Mouse (Mus musculus): ENCODE measurements around the gene Igsf8.
"Not testable (repeated sequence)": the region's sequence is repeated elsewhere in the genome, so short reads cannot be mapped to it uniquely, and the experiment has no call there.

The Igsf8 gene

DNA sequence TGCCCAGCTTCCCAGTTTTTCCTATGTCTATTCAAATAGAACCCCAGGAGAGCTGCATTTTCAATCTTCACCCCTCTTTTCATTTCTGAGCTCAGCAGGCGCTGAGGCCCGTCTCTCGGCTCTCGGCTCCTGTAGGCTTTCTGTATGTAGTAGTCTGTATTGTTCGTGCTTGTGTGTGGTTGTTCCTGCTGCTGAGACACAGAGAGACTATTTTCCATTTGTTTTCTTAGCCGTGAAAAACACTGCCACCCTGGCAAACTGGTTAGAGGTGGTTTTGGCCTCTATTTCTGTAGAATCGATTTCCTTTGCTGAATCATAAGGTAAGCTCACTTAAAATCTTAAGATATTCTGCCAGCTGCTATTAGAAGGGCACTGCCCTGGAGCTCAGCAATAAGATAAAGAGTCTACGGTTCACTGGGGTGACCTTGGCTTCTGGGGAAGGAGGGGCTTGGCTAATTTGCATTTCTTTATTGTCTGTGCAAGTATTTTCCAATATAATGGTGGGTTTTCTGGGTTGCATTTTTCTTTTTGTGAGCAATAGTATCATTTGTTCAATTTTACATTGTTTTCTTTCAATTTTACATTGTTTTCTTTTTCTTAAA, at the start of gene Igsf8:
Igsf8 (plus strand) TSS at position 165 of the 602 bp plus-strand sequence.
- no peak for DNase-seq (ENCODE audit: extremely low read depth, low read depth)

DNA sequence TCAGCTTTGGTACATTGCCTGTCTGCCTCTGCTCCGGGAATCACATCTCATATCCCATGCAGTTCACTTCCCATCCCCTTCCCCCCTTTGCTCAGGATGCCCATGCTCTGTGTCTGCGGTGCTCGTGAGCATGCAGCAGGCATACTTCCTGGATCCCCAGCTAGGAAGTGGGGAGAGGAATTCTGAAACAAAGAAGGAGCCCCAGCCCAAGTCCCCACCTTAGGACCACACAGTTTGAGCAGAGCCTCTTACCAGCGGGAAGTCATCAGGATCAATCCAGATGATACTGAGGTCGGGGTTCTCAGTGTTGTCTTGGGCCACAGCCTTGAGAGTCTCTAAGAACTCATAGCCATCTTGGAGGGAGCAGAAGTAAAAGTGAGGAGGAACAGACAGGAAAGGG, 48.7 kb upstream of the Igsf8 start:
- DNase-seq (ENCODE audit: extremely low read depth, low read depth): no peak

DNA sequence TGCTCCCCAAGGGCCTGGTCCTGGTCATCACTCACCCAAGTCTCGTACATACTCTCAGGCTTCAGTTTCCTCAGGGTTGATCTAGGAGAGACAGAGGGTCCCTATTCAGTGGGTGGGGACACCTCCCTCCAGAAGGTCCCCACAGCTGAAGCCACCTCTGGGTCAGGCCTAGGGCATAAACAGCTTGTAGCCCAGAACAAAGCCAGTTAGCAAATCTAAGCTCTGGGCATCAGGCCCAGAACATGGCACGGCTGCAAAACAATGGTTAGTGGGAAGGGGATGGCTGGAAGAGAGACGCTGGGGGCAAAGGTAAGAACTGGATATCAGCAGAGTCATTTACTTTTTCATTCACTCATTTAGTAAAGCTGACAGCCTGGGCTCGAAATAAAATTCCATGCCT, 47.7 kb upstream of the Igsf8 start:
- no peak for DNase-seq (ENCODE audit: extremely low read depth, low read depth)

DNA sequence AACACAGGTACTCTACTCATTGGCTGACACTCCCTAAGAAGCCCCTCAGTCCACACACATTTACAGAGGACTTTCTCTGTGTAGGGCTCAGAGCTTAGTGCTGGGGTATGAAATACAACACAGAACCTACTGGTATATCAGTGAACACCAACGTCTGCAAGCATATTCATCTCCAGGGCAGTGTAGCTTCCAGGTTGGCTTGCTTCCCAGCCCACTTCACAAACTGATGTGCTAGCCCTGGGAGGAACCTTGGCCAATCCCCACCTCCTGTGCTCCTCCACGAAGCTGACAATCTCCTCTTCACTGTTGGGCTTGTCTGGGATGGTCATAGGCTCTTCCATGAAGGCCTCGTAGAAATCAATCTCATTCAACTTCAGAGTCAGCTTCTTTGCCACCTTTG, 46.7 kb upstream of the Igsf8 start:
- DNase-seq (ENCODE audit: extremely low read depth, low read depth): no peak

DNA sequence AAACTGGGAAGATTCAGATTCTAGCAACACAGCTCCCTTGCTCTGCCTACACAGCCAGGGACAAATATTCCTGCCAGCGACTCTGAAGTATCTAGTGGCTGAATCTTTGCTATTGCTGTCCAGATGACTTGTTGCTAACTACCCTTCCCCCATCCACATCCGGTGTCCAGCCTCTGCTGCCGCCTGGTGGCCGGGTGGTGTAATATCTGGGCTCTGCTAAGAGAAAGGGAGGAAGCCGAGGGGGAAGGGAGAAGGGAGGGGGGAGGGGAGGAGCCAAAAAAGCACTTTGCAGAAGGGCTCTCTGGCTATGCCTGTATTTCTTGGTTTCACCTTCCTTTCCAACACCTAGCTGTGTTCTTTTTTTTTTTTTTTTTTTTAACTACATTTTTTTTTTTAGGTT, 44.3 kb upstream of the Igsf8 start:
- DNase-seq (ENCODE audit: extremely low read depth, low read depth): peak; percentile 75

DNA sequence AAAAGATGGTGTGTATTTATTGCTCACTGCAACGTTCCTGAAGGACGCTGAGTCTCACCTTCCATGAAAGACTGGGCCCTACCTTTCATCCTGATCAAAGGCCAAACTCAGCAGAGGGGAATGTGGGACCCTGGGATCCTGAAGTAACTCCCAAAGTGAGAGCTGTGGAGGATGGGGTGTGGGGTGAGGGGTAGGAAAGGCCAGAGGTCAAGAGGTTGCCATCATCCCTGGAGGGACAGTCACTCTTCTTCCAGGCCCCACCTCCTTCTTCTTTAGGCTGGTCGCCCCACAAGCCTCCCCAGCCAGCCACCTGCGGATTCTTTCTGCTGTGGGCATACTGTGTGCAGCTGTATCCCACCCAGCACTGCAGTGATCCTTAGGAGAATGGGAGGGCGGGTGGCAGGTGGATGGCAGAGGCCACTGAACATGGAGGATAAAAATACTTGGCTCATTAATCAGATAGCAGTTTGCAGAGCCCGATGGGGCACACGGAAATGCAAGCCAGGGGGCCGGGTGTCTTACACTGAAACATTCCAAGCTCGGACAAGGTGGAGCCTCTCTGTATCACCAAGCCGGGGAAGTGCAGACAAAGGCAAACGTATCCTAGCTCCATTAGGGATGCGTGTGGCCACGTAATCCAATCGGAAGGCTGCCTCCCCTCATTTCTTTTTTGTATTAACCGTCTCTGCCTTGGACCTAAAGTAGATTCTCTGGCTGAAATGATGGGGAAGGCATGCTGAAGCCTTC, 43.1 kb upstream of the Igsf8 start:
- no peak for DNase-seq (ENCODE audit: extremely low read depth, low read depth)

DNA sequence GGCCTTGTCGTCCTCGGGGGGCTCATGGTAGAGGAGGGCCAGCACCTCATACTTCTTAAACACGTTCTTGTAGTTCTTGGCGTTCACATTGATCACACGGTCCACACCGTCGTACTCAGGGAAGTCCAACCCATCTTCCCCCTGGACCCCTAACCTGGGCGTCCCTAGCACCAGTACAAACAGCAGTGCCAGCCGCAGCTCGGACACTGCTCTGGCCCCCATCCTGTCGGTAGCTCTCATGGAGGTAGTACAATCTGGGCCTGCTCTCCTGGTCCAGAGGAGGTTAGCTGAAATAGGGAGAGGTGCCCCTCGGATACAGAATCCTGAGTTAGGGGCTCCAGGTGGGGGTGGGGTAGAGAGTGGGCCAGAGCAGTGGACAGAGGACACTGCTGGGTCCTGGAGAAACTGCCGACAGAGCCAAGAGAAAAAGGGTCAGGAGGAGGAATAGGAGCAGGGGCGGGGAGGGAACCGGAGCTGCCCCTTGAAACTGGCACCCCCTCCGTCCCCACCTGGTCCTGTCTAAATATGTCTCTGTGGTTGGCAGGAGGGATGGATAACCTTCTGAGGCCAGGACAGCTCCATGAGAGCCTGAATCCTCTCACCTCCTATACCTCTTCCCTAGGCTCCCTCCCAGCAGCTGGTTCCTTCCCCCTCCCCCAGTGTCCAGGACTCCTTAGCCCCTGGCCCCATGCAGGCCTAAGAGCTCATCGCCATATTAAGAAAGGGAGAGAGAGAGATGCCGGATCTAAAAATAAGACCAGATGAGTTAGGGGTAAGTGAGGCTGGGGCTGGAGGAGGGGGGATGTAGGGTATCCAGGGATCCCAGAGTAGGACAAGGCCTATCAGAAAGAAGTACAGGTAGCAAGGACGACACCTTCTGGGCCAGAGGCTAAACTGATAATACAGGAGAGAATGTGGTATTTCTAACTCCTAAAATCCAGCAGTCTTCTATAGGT, 41.7 kb upstream of the Igsf8 start, which contains the start of gene Casq1:
Casq1 (minus strand) TSS at position 418 of the 956 bp plus-strand sequence.
- DNase-seq (ENCODE audit: extremely low read depth, low read depth): no peak

DNA sequence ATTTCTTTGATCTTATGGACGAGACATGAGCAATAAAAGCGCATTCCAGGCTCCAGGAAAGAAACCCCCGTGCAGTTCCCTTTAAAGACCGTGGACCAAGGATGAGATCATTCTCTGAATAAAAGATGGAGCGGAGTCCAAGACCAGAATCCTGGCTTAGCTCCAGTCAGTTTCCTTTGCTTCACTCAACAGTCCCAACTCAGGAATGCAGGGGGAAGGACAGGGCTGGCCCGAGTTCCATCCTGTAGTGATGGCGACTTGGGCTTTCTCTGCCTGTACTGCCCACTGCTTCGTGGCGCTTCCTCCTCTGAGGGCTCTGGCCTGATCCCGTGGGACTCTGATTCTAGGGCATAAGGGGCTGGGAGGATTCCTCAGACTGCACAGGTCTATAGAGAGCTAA, 41.0 kb upstream of the Igsf8 start:
- DNase-seq (ENCODE audit: extremely low read depth, low read depth): no peak

DNA sequence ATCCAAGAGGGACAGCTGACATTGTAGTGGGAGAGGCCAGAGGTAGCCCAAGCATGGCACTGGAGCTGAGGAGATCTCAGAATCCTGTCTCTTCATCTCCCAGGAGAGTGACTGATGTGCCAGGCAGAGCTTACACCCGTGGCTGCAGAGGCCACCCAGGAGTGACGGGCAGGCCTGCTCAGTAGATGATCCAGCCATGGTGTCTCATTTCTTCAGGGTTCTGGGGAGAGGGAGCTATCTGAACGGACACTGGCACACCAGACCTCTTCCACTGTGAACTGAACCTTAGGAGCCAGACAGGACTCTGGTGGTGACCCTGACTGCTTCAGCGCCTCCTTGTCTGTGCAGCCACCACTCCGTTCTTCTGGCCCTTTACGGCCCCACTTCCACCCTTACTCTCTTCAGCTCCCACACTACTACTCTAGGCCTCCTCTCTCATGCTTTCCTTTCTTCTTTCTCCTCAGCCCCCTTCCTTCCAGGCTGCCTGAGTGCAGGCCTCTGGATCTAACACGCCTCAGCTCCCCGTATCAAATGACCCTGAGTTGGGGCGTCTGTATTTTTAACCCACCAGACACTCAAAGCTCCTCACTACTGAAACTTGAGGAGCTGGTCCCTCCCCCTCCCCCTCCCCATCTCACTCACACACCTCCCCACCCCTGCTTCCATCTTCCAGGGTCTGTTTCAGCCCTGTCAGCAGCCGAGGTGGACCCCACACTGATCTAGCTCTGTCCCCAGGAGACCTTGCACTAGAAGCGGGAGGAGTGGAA, 40.0 kb upstream of the Igsf8 start:
- no peak for DNase-seq (ENCODE audit: extremely low read depth, low read depth)

DNA sequence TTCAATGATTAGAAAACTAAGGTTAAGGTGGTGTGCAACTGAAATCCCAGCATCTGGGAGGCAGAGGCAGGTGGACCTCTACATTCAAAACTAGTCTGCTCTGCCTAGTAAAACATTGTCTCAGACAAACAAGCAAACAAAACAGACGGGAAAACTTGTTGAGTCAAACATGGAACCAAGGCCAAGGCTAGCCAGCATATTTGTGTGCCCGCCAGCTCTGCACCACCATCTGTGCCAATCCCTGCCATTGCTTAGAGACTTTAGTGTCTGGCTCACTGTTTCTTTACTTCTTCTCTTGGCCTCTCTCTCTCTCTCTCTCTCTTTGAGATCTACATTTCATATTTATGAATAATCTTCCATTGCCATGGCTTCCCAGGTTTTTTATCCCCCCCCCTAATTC, 33.2 kb upstream of the Igsf8 start:
- DNase-seq (ENCODE audit: extremely low read depth, low read depth): no peak

DNA sequence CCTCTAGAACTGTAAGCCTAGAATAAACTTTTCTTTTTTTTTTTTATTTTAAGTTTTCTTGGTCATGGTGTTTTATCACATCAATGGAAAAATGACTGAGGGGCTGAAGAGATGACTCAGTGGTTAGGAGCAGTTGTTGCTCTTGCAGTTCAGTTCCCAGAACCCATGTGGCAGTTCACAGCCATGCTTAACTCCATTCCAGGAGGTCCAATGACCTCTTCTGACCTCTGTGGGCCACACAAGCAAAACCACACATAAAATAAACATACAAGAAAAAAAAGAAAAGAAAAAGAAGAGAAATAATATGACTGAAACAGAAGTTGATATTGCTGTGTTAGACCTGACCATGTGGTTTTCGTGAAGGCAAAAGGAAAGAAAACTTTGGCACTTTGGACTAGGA, 32.2 kb upstream of the Igsf8 start:
- no peak for DNase-seq (ENCODE audit: extremely low read depth, low read depth)

DNA sequence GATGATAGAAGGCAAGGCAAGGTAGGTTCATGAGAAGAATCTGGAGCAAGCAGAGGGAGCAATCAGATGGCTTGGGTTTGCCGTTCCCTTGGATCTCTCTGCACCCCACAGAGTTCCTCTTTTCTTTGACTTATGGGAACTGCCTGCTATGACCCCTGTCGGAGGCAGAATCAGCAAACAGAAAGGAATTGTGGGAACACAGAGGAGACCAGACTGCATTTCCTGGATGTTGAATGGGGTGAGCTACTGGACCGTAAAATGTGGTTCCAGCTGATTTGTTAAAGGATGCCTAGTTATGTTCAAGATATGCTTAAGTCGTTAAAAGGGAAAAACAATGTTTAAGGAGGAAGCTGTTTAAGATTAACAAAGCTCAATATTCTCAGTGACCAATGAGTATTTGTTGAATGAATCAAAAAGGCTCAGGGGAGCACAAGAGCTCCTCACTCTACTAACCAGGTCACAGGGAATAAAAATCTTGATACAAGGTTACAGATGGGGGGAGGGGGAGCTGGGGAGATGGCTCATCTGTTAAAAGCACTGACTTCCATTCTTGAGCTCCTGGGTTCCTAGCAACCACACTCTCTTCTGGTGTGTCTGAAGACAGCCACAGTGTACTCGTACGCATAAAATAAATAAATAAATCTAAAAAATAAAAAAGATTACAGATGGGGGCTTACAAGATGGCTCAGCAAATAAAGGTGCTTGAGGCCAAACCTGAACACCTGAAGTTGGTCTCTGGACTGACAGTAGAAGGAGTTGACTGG, 20.3 kb upstream of the Igsf8 start:
- DNase-seq (ENCODE audit: extremely low read depth, low read depth): peak; percentile 59

DNA sequence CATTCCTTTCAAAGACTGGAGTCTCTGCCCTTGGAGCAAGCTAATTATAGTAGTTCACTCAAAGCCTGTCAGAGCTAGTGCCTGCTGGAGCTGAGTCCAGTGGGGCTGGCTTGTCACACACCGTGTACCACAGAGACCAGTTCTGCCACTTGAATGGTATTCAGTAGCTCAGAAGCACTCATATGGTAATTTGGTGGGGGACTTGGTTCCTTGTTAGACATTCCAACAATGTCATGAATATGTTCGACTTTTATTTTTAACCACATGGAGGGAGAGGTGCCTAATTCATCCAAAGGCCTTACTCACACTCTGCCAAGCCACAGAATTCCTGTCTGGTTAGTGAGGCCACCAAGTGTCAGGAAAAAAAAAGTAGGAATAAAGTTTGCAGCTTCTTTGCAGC, 19.0 kb upstream of the Igsf8 start:
- no peak for DNase-seq (ENCODE audit: extremely low read depth, low read depth)

DNA sequence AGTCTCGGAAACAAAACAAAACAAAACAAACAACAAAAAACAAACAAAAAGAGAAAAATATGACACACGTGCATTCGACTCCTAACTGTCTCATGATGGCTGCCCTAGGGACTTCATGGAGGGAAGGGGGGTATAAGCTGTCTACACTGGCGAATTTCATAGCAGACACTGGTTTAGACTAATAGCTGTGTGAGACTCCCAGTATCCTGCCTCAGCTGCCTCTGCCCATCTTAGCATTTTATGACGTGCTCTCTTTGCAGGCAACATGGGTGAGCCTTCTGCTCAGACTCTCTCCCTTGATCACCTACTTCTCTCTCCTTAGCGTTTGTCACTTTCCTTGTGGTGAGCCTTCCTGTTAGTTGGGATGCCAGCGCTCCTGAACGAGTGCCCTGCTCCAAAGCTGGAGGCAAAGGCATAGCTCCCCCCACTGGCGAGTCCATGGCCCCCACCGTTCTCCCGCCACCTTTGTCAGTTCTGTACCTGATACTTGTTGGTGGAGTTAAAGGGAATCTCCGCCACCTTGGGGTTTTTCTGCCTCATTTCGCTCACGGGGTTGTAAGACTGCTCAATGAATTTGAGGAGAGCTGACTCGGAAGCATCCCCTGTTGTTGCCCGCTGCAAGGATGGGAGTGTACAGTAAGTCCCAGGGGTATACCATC, 17.8 kb upstream of the Igsf8 start:
- no peak for DNase-seq (ENCODE audit: extremely low read depth, low read depth)

DNA sequence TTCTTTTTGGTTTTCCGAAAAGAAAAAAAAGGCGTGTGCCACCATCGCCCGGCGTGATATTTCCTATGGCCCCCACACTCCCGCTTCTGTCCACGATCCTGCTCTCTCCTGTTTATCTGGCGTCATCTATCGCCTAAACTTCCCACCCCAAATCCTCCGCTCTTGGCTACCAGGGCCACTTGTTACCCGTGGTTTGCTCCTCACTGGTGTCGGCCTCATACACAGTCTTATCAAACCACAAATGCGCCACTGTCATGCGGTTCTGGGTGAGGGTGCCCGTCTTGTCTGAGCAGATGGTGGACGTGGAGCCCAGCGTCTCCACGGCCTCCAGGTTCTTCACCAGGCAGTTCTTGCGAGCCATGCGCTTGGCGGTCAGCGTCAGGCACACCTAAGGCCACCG, 16.8 kb upstream of the Igsf8 start:
- not testable (repeated sequence) for DNase-seq (ENCODE audit: extremely low read depth, low read depth)

DNA sequence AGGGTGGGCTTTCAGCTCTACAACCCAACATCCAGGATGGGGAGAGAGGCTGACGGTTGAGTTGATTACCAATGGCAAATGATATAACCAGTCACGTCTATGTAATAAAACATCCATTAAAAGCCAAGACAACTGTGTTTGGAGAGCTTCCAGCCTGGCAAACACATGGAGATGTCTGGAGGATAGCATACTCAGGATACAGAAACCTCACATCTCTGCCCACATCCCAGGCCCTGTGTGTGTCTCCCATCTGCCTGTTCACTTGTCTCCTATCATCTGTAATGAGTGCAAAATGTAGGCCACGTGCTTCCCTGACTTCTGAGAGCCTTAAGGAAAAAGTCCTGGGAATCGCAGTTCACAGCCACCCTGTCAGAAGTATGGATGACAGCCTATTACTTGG, 14.2 kb upstream of the Igsf8 start:
- DNase-seq (ENCODE audit: extremely low read depth, low read depth): no peak

DNA sequence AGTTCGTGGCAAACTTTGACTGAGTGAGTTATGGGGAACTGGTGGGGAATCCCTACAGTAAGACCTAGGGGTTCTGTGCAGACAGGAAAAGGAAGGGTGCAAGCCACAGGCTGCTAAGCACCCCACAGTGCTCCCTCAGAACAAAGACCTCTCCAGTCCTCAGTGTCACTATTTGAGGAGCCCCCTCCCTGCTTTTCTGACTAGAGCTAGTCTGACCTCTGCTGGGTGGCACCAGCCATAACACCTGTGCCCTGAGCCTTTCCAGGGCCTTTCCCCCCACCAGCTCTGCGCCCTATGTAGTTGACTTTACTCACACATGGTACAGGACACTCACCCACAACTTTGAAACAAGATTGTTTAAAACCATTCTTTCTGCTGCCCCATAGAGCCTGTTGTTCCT, 13.8 kb upstream of the Igsf8 start:
- DNase-seq (ENCODE audit: extremely low read depth, low read depth): no peak

DNA sequence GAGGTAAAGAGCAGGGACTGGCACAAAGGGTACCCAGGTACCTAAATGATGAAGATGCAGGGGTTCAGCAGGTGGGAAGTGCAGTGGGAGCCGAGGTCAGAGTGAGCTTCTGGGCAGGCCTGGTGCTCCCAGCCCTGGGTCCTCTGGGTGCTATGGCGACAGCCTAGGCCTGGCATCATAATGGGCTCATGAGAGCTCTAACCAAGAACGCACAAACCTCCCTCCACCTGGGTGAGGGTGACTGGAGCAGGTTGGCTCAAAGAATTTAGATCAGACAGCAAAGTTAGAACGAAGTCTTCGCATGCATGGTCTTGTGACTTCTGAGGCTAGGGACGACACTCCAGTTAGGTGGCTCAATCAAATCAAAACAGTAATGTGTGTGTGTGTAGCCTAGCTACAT, 3.1 kb upstream of the Igsf8 start, which contains the start of gene Atp1a4:
Atp1a4 (minus strand) TSS at position 101 of the 400 bp plus-strand sequence.
- no peak for DNase-seq (ENCODE audit: extremely low read depth, low read depth)

DNA sequence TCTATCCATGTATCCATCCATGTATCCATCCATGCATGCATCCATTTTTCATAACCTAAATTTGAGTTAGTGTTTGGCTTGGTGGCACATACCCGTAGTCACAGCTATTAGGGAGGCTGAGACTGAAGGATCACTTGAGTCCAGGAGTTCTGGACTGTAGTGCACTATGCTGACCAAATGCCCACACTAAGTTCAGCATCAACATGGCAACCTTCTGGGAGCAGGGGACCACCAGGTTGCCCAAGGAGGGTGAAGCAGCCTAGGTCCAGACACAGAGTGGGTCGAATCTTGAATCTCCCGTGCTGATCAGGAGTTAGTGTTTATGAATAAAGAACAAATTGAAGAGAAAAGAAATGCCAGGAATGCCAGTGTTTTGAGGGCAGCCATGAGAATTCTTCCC, 9.8 kb downstream of the Igsf8 start:
- no peak for DNase-seq (ENCODE audit: extremely low read depth, low read depth)

DNA sequence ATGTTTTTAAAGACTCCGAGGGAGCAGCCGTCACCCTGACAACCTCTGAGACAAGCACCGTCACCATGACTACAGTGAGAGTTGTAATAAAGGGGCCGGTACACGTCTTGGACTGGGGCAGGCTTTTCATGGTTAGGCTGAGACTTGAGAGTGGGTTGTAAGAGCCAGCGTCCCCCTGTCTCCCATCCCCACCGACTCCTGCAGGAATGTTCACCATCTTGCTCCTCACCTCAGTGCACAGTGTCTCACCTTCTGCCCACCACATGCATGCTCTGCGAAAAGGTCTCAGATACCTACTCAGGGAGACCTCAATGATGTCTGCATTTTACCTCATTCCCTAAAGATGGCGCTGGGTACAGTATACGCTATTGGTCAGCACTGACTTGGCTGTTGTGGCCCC, 10.3 kb downstream of the Igsf8 start:
- DNase-seq (ENCODE audit: extremely low read depth, low read depth): no peak
